Mouse (Mus musculus) liver, postnatal 0 days (tissue): Measurements from ENCODE around the gene Vmn1r199. TPM values are rescaled to one million over a fixed set of nuclear protein-coding genes. Genes with fewer than 3 reads are reported as not detected.

Experiments
- ATAC-seq: fragments of 200-750 bp; cut with Nextera tagmentation; 2 replicates; pipeline ENCODE4 v1.8.0; 2017; ENCODE audit warnings: mild to moderate bottlenecking, moderate library complexity
- DNase-seq: peaks from one replicate; pipeline ENCODE4 v3.0.0-alpha.2; 2016
- H3K27ac ChIP-seq: fragments of 300-500 bp; sonication (generic); 2 replicates; pipeline ENCODE4 v1.5.1; 2014; ENCODE audit warnings: antibody characterized with exemption, moderate library complexity, mild to moderate bottlenecking, low read depth
- H3K27me3 ChIP-seq: fragments of 300-500 bp; sonication (generic); 2 replicates; pipeline ENCODE4 v1.6.1; 2014; ENCODE audit warnings: low read length, control low read depth, mixed read lengths; ENCODE audit not compliant: insufficient read depth
- H3K36me3 ChIP-seq: fragments of 300-500 bp; sonication (generic); replicated peaks from 2 replicates; pipeline ENCODE4 v1.6.1; 2014; ENCODE audit warnings: mild to moderate bottlenecking, control low read depth, low read length, moderate library complexity, mixed read lengths; ENCODE audit not compliant: insufficient read depth
- H3K4me1 ChIP-seq: fragments of 300-500 bp; sonication (generic); 2 replicates; pipeline ENCODE4 v1.6.1; 2014; ENCODE audit warnings: antibody characterized with exemption, mild to moderate bottlenecking, control low read depth; ENCODE audit not compliant: insufficient read depth
- H3K4me2 ChIP-seq: fragments of 300-500 bp; sonication (generic); 2 replicates; pipeline ENCODE4 v1.6.1; 2014; ENCODE audit warnings: low read depth, mild to moderate bottlenecking, low read length, moderate library complexity, mixed read lengths
- H3K4me3 ChIP-seq: fragments of 300-500 bp; sonication (generic); 2 replicates; pipeline ENCODE4 v1.5.1; 2014; ENCODE audit warnings: low read depth, low read length
- H3K9ac ChIP-seq: fragments of 300-500 bp; sonication (generic); replicated peaks from 2 replicates; pipeline ENCODE4 v1.6.1; 2014; ENCODE audit warnings: mild to moderate bottlenecking, moderate library complexity
- H3K9me3 ChIP-seq: fragments of 300-500 bp; sonication (generic); 2 replicates; pipeline ENCODE4 v1.6.1; 2016; ENCODE audit warnings: mild to moderate bottlenecking, control low read depth, low read length, mixed read lengths
- CTCF ChIP-seq: sonication (generic); IDR thresholded peaks from 2 replicates; pipeline ENCODE4 v1.5.1; 2016; ENCODE audit warnings: antibody characterized with exemption, low read depth
- EP300 ChIP-seq: IDR thresholded peaks from 2 replicates; pipeline ENCODE4 v1.6.1; 2016; ENCODE audit warnings: antibody characterized with exemption, low read depth, mild to moderate bottlenecking
- WGBS: fragments of 180-500 bp; shearing (Covaris S2); extraction: QIAGEN DNeasy Blood & Tissue Kit; methylation state at CpG from one replicate; pipeline ENCODE4 v1.1.7; 2014; ENCODE audit not compliant: insufficient replicate concordance; 5-methylcytosine and 5-hydroxymethylcytosine counted together
- polyA plus RNA-seq: library from polyadenylated mRNA; unstranded; fragments of >200 nt; fragmentation: Nextera tagmentation; extraction: Ambion mirVana; gene quantifications from 2 replicates; pipeline ENCODE4 v1.2.1, GENCODE M21; 2015

Vmn1r199 gene
- polyA plus RNA-seq, 1 experiment from 2014 or later, result not detected

- H3K4me2 ChIP-seq, result no peak overlapping the region
- no peak for TF ChIP-seq EP300
- no peak for TF ChIP-seq CTCF
- no peak for DNase-seq
- H3K36me3 ChIP-seq, result no peaks in the 10 kb centered on the region
- 62% methylated on average over 1 of the region's 1 CpGs for WGBS
- H3K4me1 ChIP-seq, result no peaks in the 10 kb centered on the region
- H3K9me3 ChIP-seq, result no peaks in the 10 kb centered on the region
- H3K27ac ChIP-seq, result no peak overlapping the region
- no peak overlapping the region for H3K4me3 ChIP-seq
- no peak for ATAC-seq
- H3K9ac ChIP-seq, result no peak overlapping the region
- no peaks in the 10 kb centered on the region for H3K27me3 ChIP-seq
These were observed 7.4 kb downstream of the Vmn1r199 start for GRCm38 (mm10) chr13:22387050-22387449.

- no peak for TF ChIP-seq EP300
- no peak for TF ChIP-seq CTCF
- Histone ChIP-seq H3K9ac (no peak within 1 kb of the TSS), H3K27me3 (no peaks in the 10 kb centered on the region), H3K4me2 (no peak within 1 kb of the TSS), H3K4me3 (no peak within 1 kb of the TSS), H3K36me3 (no peaks in the 10 kb centered on the region), H3K4me1 (no peaks in the 10 kb centered on the region), H3K9me3 (no peaks in the 10 kb centered on the region), H3K27ac (no peak within 1 kb of the TSS)
- ATAC-seq, result no peak
- no peak for DNase-seq
- WGBS, result 76% methylated on average over 3 of the region's 3 CpGs
These were observed 10.5 kb downstream of the Vmn1r199 start, which contains the start of gene Vmn1r200 for GRCm38 (mm10) chr13:22390073-22390472. TSS of gene Vmn1r200 (plus strand) at chr13:22390373.

DNA sequence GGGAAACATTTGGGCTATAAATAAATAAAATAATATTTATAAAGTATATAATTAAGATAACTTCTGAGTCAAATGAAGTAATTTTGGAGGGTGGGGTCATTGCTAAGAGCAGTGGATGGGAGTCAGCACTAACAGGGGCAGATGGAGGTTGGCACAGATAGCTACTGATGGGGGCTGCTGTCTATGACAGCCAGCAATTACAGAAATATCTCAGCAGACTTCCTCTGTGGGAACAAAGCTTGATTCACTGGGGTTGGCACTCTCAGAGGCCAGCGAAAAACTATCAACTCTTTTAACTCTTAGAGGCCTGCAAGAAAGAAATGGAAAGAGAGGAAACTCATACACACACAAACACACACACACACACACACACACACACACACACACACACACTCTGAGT is 23.4 kb downstream of the Vmn1r199 start:
- no peaks in the 10 kb centered on the region for H3K36me3 ChIP-seq
- no peak overlapping the region for H3K4me2 ChIP-seq
- 53% methylated on average over 1 of the region's 1 CpGs for WGBS
- no peaks in the 10 kb centered on the region for H3K4me1 ChIP-seq
- TF ChIP-seq EP300 (no peak), CTCF (no peak)
- ATAC-seq (no peak), DNase-seq (no peak)
- no peak overlapping the region for H3K9ac ChIP-seq
- no peak overlapping the region for H3K27ac ChIP-seq
- no peak overlapping the region for H3K4me3 ChIP-seq
- no peaks in the 10 kb centered on the region for H3K27me3 ChIP-seq
- no peaks in the 10 kb centered on the region for H3K9me3 ChIP-seq

Other genes with a start within 250 kb of the Vmn1r199 start
- gene Vmn1r191, start 195.8 kb upstream of the Vmn1r199 start, polyA plus RNA-seq, result not detected in 2 replicates
- gene Vmn1r192, start 188.7 kb upstream of the Vmn1r199 start, polyA plus RNA-seq, result not detected in 2 replicates
- gene Vmn1r193, start 156.7 kb upstream of the Vmn1r199 start, polyA plus RNA-seq, result not detected in 2 replicates
- gene Vmn1r194, start 135.6 kb upstream of the Vmn1r199 start, polyA plus RNA-seq, result not detected in 2 replicates
- gene Vmn1r195, start 109.3 kb upstream of the Vmn1r199 start, polyA plus RNA-seq, result not detected in 2 replicates
- not detected in 2 replicates for gene Vmn1r196, start 89.9 kb upstream of the Vmn1r199 start, polyA plus RNA-seq
- gene Vmn1r197, start 55.2 kb upstream of the Vmn1r199 start, polyA plus RNA-seq, result not detected in 2 replicates
- not detected in 2 replicates for gene Vmn1r198, start 29.5 kb upstream of the Vmn1r199 start, polyA plus RNA-seq
- gene Vmn1r200, start 10.6 kb downstream of the Vmn1r199 start, polyA plus RNA-seq, result not detected in 2 replicates
- not detected in 2 replicates for gene Vmn1r201, start 92.1 kb downstream of the Vmn1r199 start, polyA plus RNA-seq
- gene Vmn1r202, start 125.6 kb downstream of the Vmn1r199 start, polyA plus RNA-seq, result not detected in 2 replicates
- not detected in 2 replicates for gene Vmn1r203, start 138.3 kb downstream of the Vmn1r199 start, polyA plus RNA-seq
- not detected in 2 replicates for gene Vmn1r204, start 173.4 kb downstream of the Vmn1r199 start, polyA plus RNA-seq
- not detected in 2 replicates for gene Vmn1r205, start 213.2 kb downstream of the Vmn1r199 start, polyA plus RNA-seq
- not detected in 2 replicates for gene Vmn1r206, start 244.4 kb downstream of the Vmn1r199 start, polyA plus RNA-seq